Mouse (Mus musculus): ENCODE measurements around the gene Galnt17. TPM values are rescaled to one million over a fixed set of nuclear protein-coding genes. Genes with fewer than 3 reads are reported as not detected.

Gene Galnt17
- polyA plus RNA-seq, 1 experiment from 2014 or later: 0.59 TPM

GRCm38 (mm10) chr5:130914606-130915005 lies 393.7 kb downstream of the Galnt17 start:
- Histone ChIP-seq H3K9me3 (ENCODE audit: control insufficient read depth, low read length) (no peaks in the 10 kb centered on the region), H3K27me3 (replicated peaks; ENCODE audit: control insufficient read depth, insufficient read depth, low read length) (no peaks in the 10 kb centered on the region), H3K4me3 (ENCODE audit: low read length) (no peak overlapping the region), H3K4me1 (ENCODE audit: control insufficient read depth, insufficient read depth, low read length) (no peaks in the 10 kb centered on the region), H3K27ac (ENCODE audit: low read length) (no peak overlapping the region), H3K36me3 (ENCODE audit: control insufficient read depth, insufficient read depth, low read length) (no peaks in the 10 kb centered on the region), H3K9ac (ENCODE audit: low read depth, low read length) (no peak overlapping the region), H3K4me2 (ENCODE audit: low read depth, low read length) (no peak overlapping the region)
- 66% methylated on average over 3 of the region's 3 CpGs for WGBS
- no peak for ATAC-seq

- Histone ChIP-seq H3K27ac (ENCODE audit: low read length) (no peak overlapping the region), H3K9me3 (ENCODE audit: control insufficient read depth, low read length) (no peaks in the 10 kb centered on the region), H3K4me1 (ENCODE audit: control insufficient read depth, insufficient read depth, low read length) (no peaks in the 10 kb centered on the region), H3K4me2 (ENCODE audit: low read depth, low read length) (no peak overlapping the region), H3K4me3 (ENCODE audit: low read length) (no peak overlapping the region), H3K27me3 (replicated peaks; ENCODE audit: control insufficient read depth, insufficient read depth, low read length) (no peaks in the 10 kb centered on the region), H3K9ac (ENCODE audit: low read depth, low read length) (no peak overlapping the region), H3K36me3 (ENCODE audit: control insufficient read depth, insufficient read depth, low read length) (no peaks in the 10 kb centered on the region)
- no peak for ATAC-seq
- 85% methylated on average over 2 of the region's 2 CpGs for WGBS
Measured at GRCm38 (mm10) chr5:130911551-130911950, 396.7 kb downstream of the Galnt17 start.

- H3K4me1 ChIP-seq (ENCODE audit: control insufficient read depth, insufficient read depth, low read length): no peaks in the 10 kb centered on the region
- no peaks in the 10 kb centered on the region for H3K36me3 ChIP-seq (ENCODE audit: control insufficient read depth, insufficient read depth, low read length)
- no peak for ATAC-seq
- no peak overlapping the region for H3K9ac ChIP-seq (ENCODE audit: low read depth, low read length)
- no peaks in the 10 kb centered on the region for H3K27me3 ChIP-seq (replicated peaks; ENCODE audit: control insufficient read depth, insufficient read depth, low read length)
- 92% methylated on average over 3 of the region's 3 CpGs for WGBS
- no peak overlapping the region for H3K27ac ChIP-seq (ENCODE audit: low read length)
- no peak overlapping the region for H3K4me3 ChIP-seq (ENCODE audit: low read length)
- no peaks in the 10 kb centered on the region for H3K9me3 ChIP-seq (ENCODE audit: control insufficient read depth, low read length)
- H3K4me2 ChIP-seq (ENCODE audit: low read depth, low read length): no peak overlapping the region
Measured at GRCm38 (mm10) chr5:130901736-130902135, 406.6 kb downstream of the Galnt17 start.

- Histone ChIP-seq H3K4me3 (ENCODE audit: low read length) (no peak overlapping the region), H3K4me1 (ENCODE audit: control insufficient read depth, insufficient read depth, low read length) (no peaks in the 10 kb centered on the region), H3K27ac (ENCODE audit: low read length) (no peak overlapping the region), H3K4me2 (ENCODE audit: low read depth, low read length) (no peak overlapping the region), H3K36me3 (ENCODE audit: control insufficient read depth, insufficient read depth, low read length) (no peaks in the 10 kb centered on the region), H3K9me3 (ENCODE audit: control insufficient read depth, low read length) (no peaks in the 10 kb centered on the region), H3K27me3 (replicated peaks; ENCODE audit: control insufficient read depth, insufficient read depth, low read length) (no peaks in the 10 kb centered on the region), H3K9ac (ENCODE audit: low read depth, low read length) (no peak overlapping the region)
- 99% methylated on average over 3 of the region's 3 CpGs for WGBS
- no peak for ATAC-seq
Measured at GRCm38 (mm10) chr5:130895991-130896390, 412.3 kb downstream of the Galnt17 start.

GRCm38 (mm10) chr5:130891735-130892134 lies 416.6 kb downstream of the Galnt17 start:
- Histone ChIP-seq H3K4me2 (ENCODE audit: low read depth, low read length) (no peak overlapping the region), H3K27ac (ENCODE audit: low read length) (no peak overlapping the region), H3K27me3 (replicated peaks; ENCODE audit: control insufficient read depth, insufficient read depth, low read length) (no peaks in the 10 kb centered on the region), H3K36me3 (ENCODE audit: control insufficient read depth, insufficient read depth, low read length) (no peaks in the 10 kb centered on the region), H3K9me3 (ENCODE audit: control insufficient read depth, low read length) (no peaks in the 10 kb centered on the region), H3K4me1 (ENCODE audit: control insufficient read depth, insufficient read depth, low read length) (no peaks in the 10 kb centered on the region), H3K9ac (ENCODE audit: low read depth, low read length) (no peak overlapping the region), H3K4me3 (ENCODE audit: low read length) (no peak overlapping the region)
- no peak for ATAC-seq
- WGBS: 60% methylated on average over 5 of the region's 5 CpGs

GRCm38 (mm10) chr5:130880331-130880730 lies 428.0 kb downstream of the Galnt17 start:
- Histone ChIP-seq H3K27ac (ENCODE audit: low read length) (no peak overlapping the region), H3K27me3 (replicated peaks; ENCODE audit: control insufficient read depth, insufficient read depth, low read length) (no peaks in the 10 kb centered on the region), H3K4me1 (ENCODE audit: control insufficient read depth, insufficient read depth, low read length) (no peaks in the 10 kb centered on the region), H3K4me3 (ENCODE audit: low read length) (no peak overlapping the region), H3K9ac (ENCODE audit: low read depth, low read length) (no peak overlapping the region), H3K9me3 (ENCODE audit: control insufficient read depth, low read length) (no peaks in the 10 kb centered on the region), H3K4me2 (ENCODE audit: low read depth, low read length) (no peak overlapping the region), H3K36me3 (ENCODE audit: control insufficient read depth, insufficient read depth, low read length) (no peaks in the 10 kb centered on the region)
- ATAC-seq: no peak
- 84% methylated on average over 5 of the region's 5 CpGs for WGBS

- ATAC-seq: no peak
- H3K27ac ChIP-seq (ENCODE audit: low read length): no peak overlapping the region
- no peaks in the 10 kb centered on the region for H3K9me3 ChIP-seq (ENCODE audit: control insufficient read depth, low read length)
- H3K36me3 ChIP-seq (ENCODE audit: control insufficient read depth, insufficient read depth, low read length): no peaks in the 10 kb centered on the region
- H3K9ac ChIP-seq (ENCODE audit: low read depth, low read length): no peak overlapping the region
- H3K27me3 ChIP-seq (replicated peaks; ENCODE audit: control insufficient read depth, insufficient read depth, low read length): no peaks in the 10 kb centered on the region
- H3K4me1 ChIP-seq (ENCODE audit: control insufficient read depth, insufficient read depth, low read length): no peaks in the 10 kb centered on the region
- H3K4me3 ChIP-seq (ENCODE audit: low read length): no peak overlapping the region
- WGBS: 93% methylated on average over 3 of the region's 3 CpGs
- H3K4me2 ChIP-seq (ENCODE audit: low read depth, low read length): no peak overlapping the region
Measured at GRCm38 (mm10) chr5:130875391-130875790, 432.9 kb downstream of the Galnt17 start.

GRCm38 (mm10) chr5:130871086-130871485 lies 437.2 kb downstream of the Galnt17 start:
- H3K27me3 ChIP-seq (replicated peaks; ENCODE audit: control insufficient read depth, insufficient read depth, low read length): no peaks in the 10 kb centered on the region
- H3K4me3 ChIP-seq (ENCODE audit: low read length): no peak overlapping the region
- H3K36me3 ChIP-seq (ENCODE audit: control insufficient read depth, insufficient read depth, low read length): no peaks in the 10 kb centered on the region
- ATAC-seq: no peak
- H3K9me3 ChIP-seq (ENCODE audit: control insufficient read depth, low read length): no peaks in the 10 kb centered on the region
- WGBS: 48% methylated on average over 8 of the region's 8 CpGs
- no peaks in the 10 kb centered on the region for H3K4me1 ChIP-seq (ENCODE audit: control insufficient read depth, insufficient read depth, low read length)
- H3K4me2 ChIP-seq (ENCODE audit: low read depth, low read length): no peak overlapping the region
- H3K27ac ChIP-seq (ENCODE audit: low read length): no peak overlapping the region
- H3K9ac ChIP-seq (ENCODE audit: low read depth, low read length): no peak overlapping the region

GRCm38 (mm10) chr5:130869869-130870268 lies 438.4 kb downstream of the Galnt17 start:
- 88% methylated on average over 1 of the region's 1 CpGs for WGBS
- Histone ChIP-seq H3K27me3 (replicated peaks; ENCODE audit: control insufficient read depth, insufficient read depth, low read length) (no peaks in the 10 kb centered on the region), H3K27ac (ENCODE audit: low read length) (no peak overlapping the region), H3K4me2 (ENCODE audit: low read depth, low read length) (no peak overlapping the region), H3K36me3 (ENCODE audit: control insufficient read depth, insufficient read depth, low read length) (no peaks in the 10 kb centered on the region), H3K9ac (ENCODE audit: low read depth, low read length) (no peak overlapping the region), H3K4me3 (ENCODE audit: low read length) (no peak overlapping the region), H3K4me1 (ENCODE audit: control insufficient read depth, insufficient read depth, low read length) (no peaks in the 10 kb centered on the region), H3K9me3 (ENCODE audit: control insufficient read depth, low read length) (no peaks in the 10 kb centered on the region)
- no peak for ATAC-seq

GRCm38 (mm10) chr5:130862302-130862701 lies 446.0 kb downstream of the Galnt17 start:
- H3K27me3 ChIP-seq (replicated peaks; ENCODE audit: control insufficient read depth, insufficient read depth, low read length): no peaks in the 10 kb centered on the region
- no peak overlapping the region for H3K9ac ChIP-seq (ENCODE audit: low read depth, low read length)
- H3K4me3 ChIP-seq (ENCODE audit: low read length): no peak overlapping the region
- WGBS: 61% methylated on average over 5 of the region's 5 CpGs
- no peak overlapping the region for H3K4me2 ChIP-seq (ENCODE audit: low read depth, low read length)
- no peak for ATAC-seq
- no peaks in the 10 kb centered on the region for H3K9me3 ChIP-seq (ENCODE audit: control insufficient read depth, low read length)
- H3K27ac ChIP-seq (ENCODE audit: low read length): no peak overlapping the region
- H3K4me1 ChIP-seq (ENCODE audit: control insufficient read depth, insufficient read depth, low read length): no peaks in the 10 kb centered on the region
- no peaks in the 10 kb centered on the region for H3K36me3 ChIP-seq (ENCODE audit: control insufficient read depth, insufficient read depth, low read length)
